Comparison of ENCODE assay signal across 8 mouse cellular contexts in genomic region chr4:59801489-59801888, GRCm38 (mm10). TPM values are rescaled to one million over a fixed set of nuclear protein-coding genes. Genes with fewer than 3 reads are reported as not detected.
DNase-seq lines count a peak whose midpoint lies in the region; ATAC-seq and TF ChIP-seq lines count a peak whose summit lies in the region.

TSS of gene Inip (minus strand) at chr4:59801589.

- no peak for TF ChIP-seq EP300 in lung, postnatal 0 days (IDR thresholded peaks at IDR 0.05)

- no peak within 1 kb of the TSS for H3K4me2 ChIP-seq in lung, postnatal 0 days (replicated peaks; ENCODE audit: low read depth, low read length)
- no peak within 1 kb of the TSS for H3K4me2 ChIP-seq in embryonic facial prominence, embryonic 15.5 days (replicated peaks)
- no peak within 1 kb of the TSS for H3K4me2 ChIP-seq in intestine, embryonic 16.5 days (ENCODE audit: low read depth, low read length)
- H3K4me2 ChIP-seq in midbrain, embryonic 11.5 days = no peak within 1 kb of the TSS

- H3K9me3 ChIP-seq in lung, postnatal 0 days (ENCODE audit: low read length) = no peaks in the 10 kb centered on the region
- no peaks in the 10 kb centered on the region for H3K9me3 ChIP-seq in embryonic facial prominence, embryonic 15.5 days (replicated peaks)
- H3K9me3 ChIP-seq in intestine, embryonic 16.5 days (ENCODE audit: control insufficient read depth, low read length) = no peaks in the 10 kb centered on the region
- no peaks in the 10 kb centered on the region for H3K9me3 ChIP-seq in midbrain, embryonic 11.5 days (ENCODE audit: control insufficient read depth, low read length)

- no peaks in the 10 kb centered on the region for H3K36me3 ChIP-seq in lung, postnatal 0 days (ENCODE audit: insufficient read depth, low read length)
- H3K36me3 ChIP-seq in embryonic facial prominence, embryonic 15.5 days = no peaks in the 10 kb centered on the region
- no peaks in the 10 kb centered on the region for H3K36me3 ChIP-seq in intestine, embryonic 16.5 days (ENCODE audit: control insufficient read depth, insufficient read depth, low read length)
- no peaks in the 10 kb centered on the region for H3K36me3 ChIP-seq in midbrain, embryonic 11.5 days (ENCODE audit: control insufficient read depth, insufficient read depth, low read length)

- H3K4me1 ChIP-seq in lung, postnatal 0 days (ENCODE audit: insufficient read depth, low read depth, low read length) = no peaks in the 10 kb centered on the region
- peaks cover 4% of the 10 kb centered on the region for H3K4me1 ChIP-seq in embryonic facial prominence, embryonic 15.5 days
- 0 out of 2 replicates have a peak, but pooled peaks cover 2% of the 10 kb centered on the region for H3K4me1 ChIP-seq in intestine, embryonic 16.5 days (ENCODE audit: control insufficient read depth, insufficient read depth, low read length)
- no peaks in the 10 kb centered on the region for H3K4me1 ChIP-seq in midbrain, embryonic 11.5 days (ENCODE audit: control insufficient read depth, insufficient read depth, low read length)

- no peak within 1 kb of the TSS for H3K9ac ChIP-seq in lung, postnatal 0 days (replicated peaks; ENCODE audit: low read depth)
- H3K9ac ChIP-seq in embryonic facial prominence, embryonic 15.5 days = no peak within 1 kb of the TSS
- no peak within 1 kb of the TSS for H3K9ac ChIP-seq in intestine, embryonic 16.5 days (ENCODE audit: low read depth, low read length)
- H3K9ac ChIP-seq in midbrain, embryonic 11.5 days (ENCODE audit: low read length) = no peak within 1 kb of the TSS

- ATAC-seq in lung, postnatal 0 days = no peak
- no peak for ATAC-seq in embryonic facial prominence, embryonic 15.5 days (ENCODE audit: insufficient number of reproducible peaks, low FRiP score, low TSS enrichment, low read depth)
- no peak for ATAC-seq in intestine, embryonic 16.5 days
- no peak for ATAC-seq in midbrain, embryonic 11.5 days (ENCODE audit: low FRiP score)

- H3K27ac ChIP-seq in lung, postnatal 0 days (ENCODE audit: low read length) = no peak within 1 kb of the TSS
- no peak within 1 kb of the TSS for H3K27ac ChIP-seq in embryonic facial prominence, embryonic 15.5 days (replicated peaks)
- H3K27ac ChIP-seq in intestine, embryonic 16.5 days (ENCODE audit: low read length) = no peak within 1 kb of the TSS
- H3K27ac ChIP-seq in midbrain, embryonic 11.5 days (ENCODE audit: low read depth, low read length) = no peak within 1 kb of the TSS

- no peak for DNase-seq in lung, postnatal 0 days (ENCODE audit: low spot score)
- DNase-seq in lung, postnatal 36 days = no peak
- DNase-seq in midbrain, embryonic 11.5 days (ENCODE audit: low spot score, missing footprints) = no peak
- DNase-seq in urinary bladder, postnatal 25 days (ENCODE audit: low spot score) = no peak
- no peak for DNase-seq in spleen, postnatal 10 days (ENCODE audit: low spot score in 2 of 2)
- DNase-seq in lung, postnatal 14 days = no peak

- H3K27me3 ChIP-seq in lung, postnatal 0 days (replicated peaks; ENCODE audit: insufficient read depth, low read length) = no peaks in the 10 kb centered on the region
- no peaks in the 10 kb centered on the region for H3K27me3 ChIP-seq in embryonic facial prominence, embryonic 15.5 days
- H3K27me3 ChIP-seq in intestine, embryonic 16.5 days (replicated peaks; ENCODE audit: control insufficient read depth, insufficient read depth, low read length) = no peaks in the 10 kb centered on the region
- no peaks in the 10 kb centered on the region for H3K27me3 ChIP-seq in midbrain, embryonic 11.5 days (ENCODE audit: control insufficient read depth, insufficient read depth, low read length)

- TF ChIP-seq CTCF in lung, postnatal 0 days (IDR thresholded peaks at IDR 0.05) = no peak

- no peak within 1 kb of the TSS for H3K4me3 ChIP-seq in lung, postnatal 0 days (ENCODE audit: low read depth, low read length)
- H3K4me3 ChIP-seq in embryonic facial prominence, embryonic 15.5 days (replicated peaks) = no peak within 1 kb of the TSS
- no peak within 1 kb of the TSS for H3K4me3 ChIP-seq in intestine, embryonic 16.5 days (ENCODE audit: low read length)
- H3K4me3 ChIP-seq in midbrain, embryonic 11.5 days (ENCODE audit: low read depth, low read length) = no peak within 1 kb of the TSS

RNA-seq across cellular contexts. Expression of gene Inip, which starts in this region (rescaled TPM):
- 25.9 and 26.8 TPM in 2 replicates for polyA plus RNA-seq in lung, postnatal 0 days (2015; fragmentation: Nextera tagmentation; extraction: Ambion mirVana)
- 43.8 and 45.8 TPM in 2 replicates for polyA plus RNA-seq in embryonic facial prominence, embryonic 15.5 days (2015; fragmentation: Nextera tagmentation; extraction: Ambion mirVana)
- polyA plus RNA-seq in intestine, embryonic 16.5 days (2015; fragmentation: Nextera tagmentation; extraction: Ambion mirVana) = 33.3 and 37.6 TPM in 2 replicates
- polyA plus RNA-seq in midbrain, embryonic 11.5 days (2014; fragmentation: Nextera tagmentation; extraction: Ambion mirVana) = 110 and 121 TPM in 2 replicates
